Mouse (Mus musculus) liver, adult (tissue): ENCODE results near the gene Paxbp1.
A peak's percentile ranks its signal among the peaks of the same experiment; 100 is the strongest.

Experiments
- GATA4 ChIP-seq: IDR thresholded peaks from 2 replicates; pipeline ENCODE4 v1.6.1; 2014; ENCODE audit warnings: mild to moderate bottlenecking, low read length; ENCODE audit not compliant: insufficient replicate concordance

Paxbp1 gene

DNA sequence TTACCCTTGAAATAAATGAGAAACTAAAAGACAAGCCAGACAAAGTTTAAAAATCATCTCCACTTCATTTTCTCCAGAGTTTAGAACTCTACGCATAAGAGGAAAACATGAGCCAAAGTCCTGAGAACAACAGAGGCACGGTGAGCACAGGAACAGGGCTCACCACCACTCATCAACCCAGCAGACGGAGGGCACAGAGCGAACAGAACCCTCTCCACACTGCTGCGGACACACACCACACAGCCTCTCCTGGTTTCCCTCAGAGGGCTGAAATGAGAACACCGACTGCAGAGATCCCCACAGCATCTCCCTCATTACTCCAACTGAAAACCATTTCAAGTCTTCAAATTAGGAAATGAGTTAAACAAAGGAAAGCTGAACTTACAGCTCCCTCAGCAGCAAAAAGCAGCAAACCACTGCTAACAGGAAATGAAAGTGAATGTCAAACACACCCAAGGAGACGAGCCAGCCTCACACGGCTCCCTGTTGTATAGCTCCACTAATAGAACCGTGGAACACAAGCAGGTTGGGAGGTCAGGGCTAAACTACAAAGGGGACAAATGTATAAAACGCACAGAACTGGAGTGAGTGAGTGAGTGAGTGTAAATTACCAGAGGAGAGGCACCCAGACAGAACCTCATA lies 23.4 kb downstream of the Paxbp1 start:
- TF ChIP-seq GATA4 = no peak

DNA sequence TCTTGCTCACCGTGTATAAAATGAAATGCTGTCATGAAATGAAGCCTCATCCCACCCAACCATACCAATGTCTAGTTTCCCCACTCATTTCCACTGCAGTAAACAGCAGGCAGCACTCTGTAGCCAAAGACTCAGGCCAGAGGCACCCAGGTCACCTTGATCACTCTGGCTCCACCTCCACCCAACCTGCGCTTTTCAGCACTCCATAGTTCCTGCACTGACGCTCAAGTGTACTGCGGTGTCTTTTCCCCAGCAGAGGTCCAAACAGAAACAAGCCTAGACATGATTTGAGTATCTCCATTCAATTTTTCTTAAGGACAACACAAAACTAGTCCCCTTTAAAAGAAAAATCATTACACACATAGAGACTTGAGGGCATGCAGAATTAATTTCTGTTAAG lies 24.9 kb downstream of the Paxbp1 start:
- no peak for TF ChIP-seq GATA4

DNA sequence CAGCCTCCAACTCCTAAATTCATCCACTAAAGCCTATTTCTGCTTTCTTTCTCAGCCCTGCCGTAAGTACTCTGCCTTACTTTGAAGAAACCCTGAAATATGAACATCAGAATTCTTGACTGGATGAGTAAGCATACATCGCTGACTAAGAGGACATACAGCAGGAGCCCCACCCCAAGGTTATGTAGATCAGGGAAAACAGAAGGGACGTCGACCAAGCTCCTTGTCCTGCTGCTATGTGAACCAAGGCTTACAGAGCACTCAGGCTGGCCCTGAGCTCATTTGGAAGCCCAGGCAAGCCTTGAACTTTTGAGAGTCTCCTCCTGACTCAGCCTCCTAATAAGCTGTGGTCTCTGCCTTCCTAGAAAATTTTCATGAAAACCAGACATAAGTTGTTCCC lies 28.6 kb downstream of the Paxbp1 start:
- TF ChIP-seq GATA4 = no peak

DNA sequence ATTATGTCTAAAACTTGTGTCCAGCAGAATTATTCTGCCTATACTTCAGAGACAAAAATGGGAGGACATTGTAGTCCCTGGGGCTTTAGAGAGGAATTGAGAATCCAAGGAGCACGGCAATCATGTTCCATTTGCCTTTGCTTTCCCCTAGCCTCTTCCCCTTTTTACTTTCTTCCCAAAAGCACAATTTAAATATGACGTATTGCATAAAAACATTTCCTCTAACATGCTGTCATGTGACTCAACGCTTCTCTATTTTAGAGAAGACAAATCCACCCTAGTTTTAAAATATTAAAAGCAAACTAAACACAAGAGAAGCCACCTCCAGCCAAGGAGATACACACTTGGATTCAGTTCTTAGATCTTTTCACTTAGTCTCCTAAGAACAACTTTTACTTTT lies 32.5 kb downstream of the Paxbp1 start:
- TF ChIP-seq GATA4 = no peak

DNA sequence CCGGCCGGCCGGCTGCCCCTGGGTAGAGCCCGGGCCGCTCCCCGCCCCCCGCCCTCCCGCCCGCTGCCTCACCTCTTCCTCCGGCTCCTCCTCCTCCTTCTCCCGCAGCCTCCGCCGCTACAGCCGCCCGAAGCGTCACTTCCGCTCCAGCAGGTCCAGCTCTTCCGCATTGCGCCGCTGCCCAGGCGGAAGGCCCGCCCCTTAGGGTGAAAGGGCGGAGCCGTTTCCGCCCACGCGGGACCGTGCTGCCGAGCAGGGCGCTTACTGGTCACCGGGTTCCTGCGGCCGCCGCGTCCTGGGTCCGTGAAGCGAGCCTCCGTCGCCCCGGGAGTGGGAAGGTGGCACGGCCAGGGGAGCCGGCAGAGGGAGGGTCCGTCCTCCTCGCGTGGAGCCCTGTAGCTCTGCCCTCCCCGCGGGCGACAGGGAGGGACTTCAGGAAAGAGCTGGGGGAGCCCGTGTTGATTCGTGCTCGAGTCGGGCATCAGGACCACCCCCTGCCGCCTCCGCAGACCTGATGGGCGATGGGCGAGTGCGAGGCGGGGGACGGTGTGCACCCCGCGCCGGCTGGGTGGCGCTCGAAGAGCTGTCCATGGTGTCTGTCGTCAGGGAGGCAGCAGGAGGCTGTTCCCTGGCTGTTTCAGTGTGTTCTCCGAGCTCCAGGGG lies 33.2 kb downstream of the Paxbp1 start, which contains the start of gene Synj1:
Gene Synj1 (minus strand): TSS at position 288 of the 663 bp plus-strand sequence.
- no peak for TF ChIP-seq GATA4

DNA sequence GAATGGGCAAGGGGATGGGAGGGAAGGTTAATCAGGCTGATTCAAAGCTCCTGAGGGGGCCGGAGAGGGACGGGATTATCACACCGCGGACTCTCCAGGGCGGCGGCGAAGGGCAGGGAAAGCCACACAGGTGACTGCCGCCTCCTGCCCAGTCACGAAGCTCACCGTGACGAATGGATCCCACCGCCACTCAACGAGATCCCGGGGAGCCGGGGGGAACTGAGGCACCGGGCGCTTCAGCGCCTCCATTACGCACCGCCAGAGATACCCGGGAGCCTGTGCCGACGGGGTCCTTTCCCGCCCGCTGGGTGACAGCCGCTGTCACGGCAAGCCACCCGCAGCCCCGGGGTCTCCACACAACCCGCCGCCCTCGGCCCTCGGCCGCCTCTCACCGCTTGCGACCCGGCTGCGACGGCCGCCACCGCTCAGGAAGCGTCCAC lies 33.7 kb downstream of the Paxbp1 start:
- TF ChIP-seq GATA4 = no peak

DNA sequence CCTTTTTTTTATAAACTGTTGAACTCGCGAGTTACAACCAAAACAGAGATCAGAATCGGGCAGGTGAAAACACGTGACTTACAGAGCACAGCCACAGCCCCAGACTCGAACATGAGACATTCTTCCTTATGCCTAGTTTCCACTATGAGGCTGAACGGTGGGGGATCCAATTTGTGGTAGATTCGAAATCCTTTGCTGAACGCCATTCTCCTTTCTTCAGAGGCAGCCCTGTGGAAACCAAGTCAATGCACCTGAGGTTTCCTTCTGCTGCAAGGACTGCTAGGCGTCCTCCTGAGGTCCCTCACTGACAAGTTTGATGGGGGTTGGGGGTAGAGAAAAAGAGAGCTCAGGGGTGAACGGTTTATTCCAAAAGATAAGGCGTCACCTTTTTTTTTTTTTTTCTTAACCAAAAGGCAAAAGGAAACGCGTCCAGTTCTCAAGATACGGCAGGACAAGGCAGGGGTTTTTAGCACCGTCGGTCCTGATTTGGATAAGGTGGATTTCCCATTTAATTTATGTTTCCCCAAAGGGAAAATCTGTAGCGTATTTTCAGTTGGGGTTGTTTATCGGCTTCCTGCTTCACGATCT lies 34.3 kb downstream of the Paxbp1 start:
- no peak for TF ChIP-seq GATA4

DNA sequence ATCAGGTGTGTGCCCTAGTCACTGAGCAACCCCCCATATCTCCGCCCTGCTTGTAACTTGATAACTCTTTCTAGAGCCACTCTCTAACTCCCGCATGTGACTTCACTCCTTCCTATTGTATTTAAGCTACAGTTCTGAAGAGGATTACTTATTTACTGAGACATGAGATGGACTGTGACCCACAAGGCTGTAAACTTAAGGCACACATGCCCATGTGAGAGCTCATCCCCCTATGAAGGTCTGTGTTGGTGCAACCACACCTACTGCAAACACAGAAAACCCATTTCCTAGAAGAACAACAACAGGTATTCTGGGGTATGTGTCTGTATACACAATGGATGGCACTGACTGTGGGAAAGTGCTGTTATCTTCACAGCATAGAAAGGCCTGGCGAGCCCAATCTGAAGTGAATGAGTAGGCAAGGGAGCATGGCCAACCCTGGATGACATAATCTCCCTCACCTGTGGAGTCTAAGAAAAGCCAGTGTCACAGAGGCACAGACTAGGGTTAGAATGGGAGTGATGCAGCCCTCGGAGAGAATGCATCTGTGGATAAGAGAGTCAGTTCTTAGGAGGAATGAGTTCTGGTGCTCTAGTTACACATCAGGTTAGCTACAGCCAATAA lies 39.3 kb downstream of the Paxbp1 start:
- no peak for TF ChIP-seq GATA4

DNA sequence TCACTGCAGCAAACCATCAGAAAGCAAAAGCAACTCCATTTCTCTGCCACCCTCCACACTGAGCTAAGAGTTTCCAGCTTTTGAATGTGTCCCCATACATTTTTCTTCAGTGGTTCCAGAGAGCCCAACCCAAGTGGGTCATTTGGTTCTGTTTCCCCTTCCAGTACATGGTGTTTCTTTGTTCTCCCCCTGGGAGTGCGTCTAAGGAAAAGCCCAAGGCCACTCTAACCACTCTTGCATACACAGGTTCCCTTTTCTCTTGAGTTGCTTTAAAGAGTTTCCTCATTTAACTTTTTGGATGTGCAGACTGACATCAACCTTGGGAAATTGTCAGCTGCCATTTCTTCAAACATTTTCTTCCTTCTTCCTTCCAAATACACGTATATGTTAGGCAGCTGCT lies 43.2 kb downstream of the Paxbp1 start:
- TF ChIP-seq GATA4 = no peak

- no peak for TF ChIP-seq GATA4
Measured at GRCm38 (mm10) chr16:90999827-91000226, 44.5 kb downstream of the Paxbp1 start.

DNA sequence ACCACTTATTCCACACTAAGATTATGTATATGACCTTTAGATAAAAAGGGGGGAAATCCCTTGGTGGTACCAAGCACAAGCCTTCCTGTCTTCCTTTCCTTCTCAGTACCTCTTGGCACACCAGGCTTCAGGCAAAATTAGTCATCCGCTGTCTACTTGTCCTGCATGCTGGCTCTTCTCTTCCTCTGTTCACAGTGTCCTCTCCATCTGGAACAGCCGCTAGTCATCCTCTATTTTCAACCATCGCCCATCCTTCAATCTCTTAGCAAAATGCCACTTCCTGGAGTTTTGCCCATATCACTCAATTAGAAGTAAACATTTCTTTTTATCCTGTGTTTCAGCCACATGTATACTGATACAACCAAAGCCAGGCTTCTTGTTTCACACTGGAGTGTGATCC lies 46.5 kb downstream of the Paxbp1 start:
- no peak for TF ChIP-seq GATA4

DNA sequence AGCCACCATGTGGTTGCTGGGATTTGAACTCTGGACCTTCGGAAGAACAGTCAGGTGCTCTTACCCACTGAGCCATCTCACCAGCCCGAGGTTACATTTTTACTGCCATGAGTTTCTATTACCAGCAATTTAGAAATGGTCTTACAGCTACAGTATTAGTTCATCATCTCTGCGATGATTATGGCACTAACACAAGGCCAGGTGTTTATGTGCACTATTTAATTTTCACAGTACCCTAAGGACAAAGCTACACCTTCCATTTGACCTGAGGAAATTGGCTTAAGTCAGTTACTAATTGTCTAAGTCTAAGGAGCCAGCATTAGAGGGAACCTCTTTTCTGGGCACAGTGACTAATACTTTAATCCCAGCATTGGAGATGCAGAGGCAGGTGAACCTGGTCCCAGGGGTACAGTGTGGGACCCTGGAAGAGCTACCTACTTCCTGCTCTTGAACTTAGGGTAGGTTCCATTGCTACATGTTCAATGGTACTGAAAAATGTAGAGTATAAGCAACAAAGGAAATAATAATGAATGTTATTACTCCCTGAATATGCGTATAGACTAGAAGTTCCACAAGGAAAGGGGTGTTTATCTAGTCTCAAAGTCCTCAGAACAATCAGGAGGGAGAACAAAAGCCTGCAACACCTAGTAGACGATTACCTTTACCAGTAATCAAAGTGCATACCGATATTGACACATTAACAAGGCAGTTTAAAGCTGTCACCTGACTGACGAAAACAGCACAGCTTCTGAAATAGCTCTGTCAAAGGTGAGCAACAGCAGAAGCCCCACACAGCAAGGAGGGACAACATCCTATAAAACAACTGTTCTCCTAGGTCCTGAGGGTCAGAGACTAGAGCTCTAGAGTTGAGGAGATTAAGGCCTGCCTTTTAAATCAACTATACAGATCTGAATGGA lies 47.8 kb downstream of the Paxbp1 start:
- no peak for TF ChIP-seq GATA4

DNA sequence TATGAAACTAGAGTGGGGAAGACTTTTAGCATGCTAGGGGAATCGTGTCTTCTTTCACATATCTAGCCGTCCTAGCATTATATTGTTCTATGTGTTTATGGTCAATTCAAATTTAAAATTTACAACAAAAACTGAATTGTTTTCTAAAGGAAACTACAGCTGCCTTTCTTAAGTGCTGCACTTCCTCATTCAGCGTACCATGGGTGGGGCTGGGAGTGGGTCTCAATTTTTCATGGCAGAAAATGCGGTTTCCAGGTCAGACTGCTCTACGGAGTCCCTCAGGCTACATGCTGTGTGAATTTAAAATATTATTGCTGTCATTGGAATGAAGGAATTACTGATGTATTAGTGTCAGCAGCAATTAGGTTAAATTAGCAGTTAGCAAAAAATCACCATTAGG lies 48.8 kb downstream of the Paxbp1 start:
- TF ChIP-seq GATA4 = no peak

- TF ChIP-seq GATA4 = peak; percentile 77; the same call in 1 of the 2 replicates
Measured at GRCm38 (mm10) chr16:90995023-90995422, 49.3 kb downstream of the Paxbp1 start.

- TF ChIP-seq GATA4 = no peak
Measured at GRCm38 (mm10) chr16:90989162-90989561, 55.2 kb downstream of the Paxbp1 start.
